ENCODE assay signal across 11 mouse cellular contexts in the genomic region with DNA sequence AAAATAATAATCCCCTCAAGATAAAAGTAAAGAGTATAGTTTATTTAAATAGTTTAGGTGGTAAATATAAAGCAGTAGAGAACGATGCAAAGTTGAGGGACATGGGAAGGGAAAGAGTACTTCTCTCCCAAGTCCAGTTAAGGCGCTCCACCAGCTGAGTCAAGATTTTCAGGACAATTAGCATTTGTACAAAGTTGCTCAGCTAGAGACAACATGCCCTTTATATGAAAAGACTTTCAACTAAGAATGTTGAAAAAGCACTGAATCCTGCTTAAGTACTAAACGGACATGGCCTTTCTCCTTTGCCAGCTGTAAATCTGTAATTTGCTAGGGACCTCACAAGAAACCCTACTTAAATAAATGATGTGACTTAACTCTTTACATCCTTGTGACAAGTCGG. TPM values are rescaled to one million over a fixed set of nuclear protein-coding genes. Genes with fewer than 3 reads are reported as not detected.
DNase-seq lines count a peak whose midpoint lies in the region; ATAC-seq and TF ChIP-seq lines count a peak whose summit lies in the region.
"Had no signal": no experiment of that assay in that cellular context is flagged by ENCODE, and none has a peak within 500 bp of the region (broad histone marks: within the 10 kb centered on the region; RNA-seq: fewer than 3 reads in every experiment).

No protein-coding gene starts in this region.

- 0 out of 2 replicates have a peak, but pooled peaks cover 5% of the 10 kb centered on the region for H3K4me1 ChIP-seq in kidney, embryonic 14.5 days (ENCODE audit: control insufficient read depth, insufficient read depth, low read length)
- no peaks in the 10 kb centered on the region for H3K4me1 ChIP-seq in brown adipose tissue, adult 24 weeks (ENCODE audit: control insufficient read depth, insufficient read depth, insufficient read length, low read length)
- peaks cover 11% of the 10 kb centered on the region for H3K4me1 ChIP-seq in hindbrain, embryonic 15.5 days (replicated peaks)
- peaks cover 4% of the 10 kb centered on the region; the same call in 1 of the 2 replicates for H3K4me1 ChIP-seq in midbrain, postnatal 0 days (ENCODE audit: insufficient read depth, low read length)

- peak overlapping the region; percentile 75 for H3K4me2 ChIP-seq in kidney, embryonic 14.5 days (replicated peaks; ENCODE audit: low read depth, low read length)
- peak overlapping the region; percentile 64 for H3K4me2 ChIP-seq in hindbrain, embryonic 15.5 days
- H3K4me2 ChIP-seq in midbrain, postnatal 0 days (ENCODE audit: low read depth, low read length, poor library complexity, severe bottlenecking) = peak overlapping the region; percentile 52

- TF ChIP-seq CTCF in midbrain, postnatal 0 days (IDR thresholded peaks at IDR 0.05) = no peak

- H3K9me3 ChIP-seq in kidney, embryonic 14.5 days (ENCODE audit: control insufficient read depth, low read length) = no peaks in the 10 kb centered on the region
- H3K9me3 ChIP-seq in hindbrain, embryonic 15.5 days = no peaks in the 10 kb centered on the region
- H3K9me3 ChIP-seq in midbrain, postnatal 0 days (ENCODE audit: low read length) = no peaks in the 10 kb centered on the region

- peak overlapping the region; percentile 96 for H3K27ac ChIP-seq in kidney, embryonic 14.5 days (ENCODE audit: low read depth, low read length)
- H3K27ac ChIP-seq in brown adipose tissue, adult 24 weeks (replicated peaks; ENCODE audit: low read depth, low read length) = peak overlapping the region; percentile 92; the same call in 1 of the 2 replicates
- H3K27ac ChIP-seq in hindbrain, embryonic 15.5 days (replicated peaks) = peak overlapping the region; percentile 95
- peak overlapping the region; percentile 95 for H3K27ac ChIP-seq in midbrain, postnatal 0 days (ENCODE audit: low read depth, low read length)

- no peaks in the 10 kb centered on the region for H3K36me3 ChIP-seq in kidney, embryonic 14.5 days (ENCODE audit: control insufficient read depth, insufficient read depth, low read length)
- H3K36me3 ChIP-seq in hindbrain, embryonic 15.5 days = no peaks in the 10 kb centered on the region
- no peaks in the 10 kb centered on the region for H3K36me3 ChIP-seq in midbrain, postnatal 0 days (ENCODE audit: insufficient read depth, low read length)

- 31% methylated on average over 4 of the region's 4 CpGs for WGBS in kidney, embryonic 14.5 days
- 43% methylated on average over 4 of the region's 4 CpGs for WGBS in hindbrain, embryonic 15.5 days
- 45% methylated on average over 4 of the region's 4 CpGs for WGBS in midbrain, postnatal 0 days

- H3K27me3 ChIP-seq in kidney, embryonic 14.5 days (ENCODE audit: control insufficient read depth, insufficient read depth, low read length) = no peaks in the 10 kb centered on the region
- H3K27me3 ChIP-seq in hindbrain, embryonic 15.5 days = no peaks in the 10 kb centered on the region
- no peaks in the 10 kb centered on the region for H3K27me3 ChIP-seq in midbrain, postnatal 0 days (ENCODE audit: insufficient read depth, low read length)

- peak overlapping the region; percentile 70 for H3K9ac ChIP-seq in kidney, embryonic 14.5 days (ENCODE audit: low read depth, low read length)
- peak overlapping the region; percentile 58 for H3K9ac ChIP-seq in hindbrain, embryonic 15.5 days
- peak overlapping the region; percentile 54 for H3K9ac ChIP-seq in midbrain, postnatal 0 days (replicated peaks; ENCODE audit: low read length, poor library complexity, severe bottlenecking)

- no peak for DNase-seq in kidney, postnatal 4 days
- DNase-seq in midbrain, postnatal 0 days (ENCODE audit: low spot score) = peak; percentile 29
- DNase-seq in right cerebral cortex, adult 18-20 months = no peak
- DNase-seq in adrenal gland, adult 2 months = no peak
- DNase-seq in right cerebral cortex, postnatal 14 days = no peak

- no peak for ATAC-seq in kidney, embryonic 14.5 days (ENCODE audit: low FRiP score, low TSS enrichment)
- ATAC-seq in hindbrain, embryonic 15.5 days (ENCODE audit: low FRiP score, low read depth) = no peak
- no peak for ATAC-seq in midbrain, postnatal 0 days (ENCODE audit: low FRiP score)

- H3K4me3 ChIP-seq in kidney, embryonic 14.5 days (ENCODE audit: low read length) = peak overlapping the region; percentile 67; the same call in 1 of the 2 replicates
- no peak overlapping the region for H3K4me3 ChIP-seq in brown adipose tissue, adult 24 weeks (ENCODE audit: insufficient read depth, low read depth, low read length)
- peak overlapping the region; percentile 54 for H3K4me3 ChIP-seq in hindbrain, embryonic 15.5 days
- H3K4me3 ChIP-seq in midbrain, postnatal 0 days (ENCODE audit: low read depth, low read length) = peak overlapping the region; percentile 53; the same call in 1 of the 2 replicates

RNA-seq across cellular contexts. Expression of a gene that starts 0.3 kb away (rescaled TPM):
- polyA plus RNA-seq in kidney, embryonic 14.5 days (2014; fragmentation: Nextera tagmentation; extraction: Ambion mirVana) = 13.8 and 16.8 TPM in 2 replicates
- 8.3 and 10.9 TPM in 2 replicates for polyA plus RNA-seq in brown adipose tissue, adult 24 weeks (2012; ENCODE audit: insufficient read depth, insufficient read length, missing spikeins)
- polyA plus RNA-seq in hindbrain, embryonic 15.5 days (2015; fragmentation: Nextera tagmentation; extraction: Ambion mirVana) = 20.1 and 20.8 TPM in 2 replicates
- 20.7 and 27.6 TPM in 2 replicates for total RNA-seq in midbrain, postnatal 0 days (2014; rRNA removed)
- polyA plus RNA-seq in midbrain, postnatal 0 days (2015; fragmentation: Nextera tagmentation; extraction: Ambion mirVana) = 16.2 and 17.5 TPM in 2 replicates
- 10 to 100 TPM; 17.1 to 18.1 TPM for total RNA-seq in adrenal gland, adult 2 months (2021)
- 26.5 and 31.0 TPM in 2 replicates for polyA plus RNA-seq in adrenal gland, adult 2 months (2012; rRNA removed)

RNA-seq across cellular contexts. Expression of a gene that starts 38.0 kb away (rescaled TPM):
- polyA plus RNA-seq in kidney, embryonic 14.5 days (2014; fragmentation: Nextera tagmentation; extraction: Ambion mirVana) = not detected in 2 replicates
- not detected in 2 replicates for polyA plus RNA-seq in brown adipose tissue, adult 24 weeks (2012; ENCODE audit: insufficient read depth, insufficient read length, missing spikeins)
- not detected in 2 replicates for polyA plus RNA-seq in hindbrain, embryonic 15.5 days (2015; fragmentation: Nextera tagmentation; extraction: Ambion mirVana)
- total RNA-seq in midbrain, postnatal 0 days (2014; rRNA removed) = not detected in 2 replicates
- not detected in 2 replicates for polyA plus RNA-seq in midbrain, postnatal 0 days (2015; fragmentation: Nextera tagmentation; extraction: Ambion mirVana)
- total RNA-seq in adrenal gland, adult 2 months (2021) = not detected
- polyA plus RNA-seq in adrenal gland, adult 2 months (2012; rRNA removed) = not detected in 2 replicates
- polyA plus RNA-seq: gonadal fat pad, adult 2 months; Patski; spleen, adult 2 months had no signal

RNA-seq across cellular contexts. Expression of a gene that starts 53.4 kb away (rescaled TPM):
- 0.60 and 1.7 TPM in 2 replicates for polyA plus RNA-seq in kidney, embryonic 14.5 days (2014; fragmentation: Nextera tagmentation; extraction: Ambion mirVana)
- polyA plus RNA-seq in brown adipose tissue, adult 24 weeks (2012; ENCODE audit: insufficient read depth, insufficient read length, missing spikeins) = not detected in 2 replicates
- 211 and 230 TPM in 2 replicates for polyA plus RNA-seq in hindbrain, embryonic 15.5 days (2015; fragmentation: Nextera tagmentation; extraction: Ambion mirVana)
- 571 and 599 TPM in 2 replicates for total RNA-seq in midbrain, postnatal 0 days (2014; rRNA removed)
- polyA plus RNA-seq in midbrain, postnatal 0 days (2015; fragmentation: Nextera tagmentation; extraction: Ambion mirVana) = 314 and 354 TPM in 2 replicates
- 1 to 10 TPM; 4.1 to 4.7 TPM for total RNA-seq in adrenal gland, adult 2 months (2021)
- polyA plus RNA-seq in adrenal gland, adult 2 months (2012; rRNA removed) = 1.0 and 1.9 TPM in 2 replicates
- polyA plus RNA-seq: Patski; spleen, adult 2 months had no signal

Comparison
In these comparisons a context has a peak if more than half of its experiments do, and no peak if none do; other contexts are left out.
1. RNA of a gene that starts 53.4 kb away (polyA plus RNA-seq): 314 to 354 TPM in midbrain, postnatal 0 days and 211 to 230 TPM in hindbrain, embryonic 15.5 days; 1.0 to 1.9 TPM in adrenal gland, adult 2 months, not detected in brown adipose tissue, adult 24 weeks and 0.60 to 1.7 TPM in kidney, embryonic 14.5 days; every median in the first group is over 10 times any median in the second.
2. Peak in every context shown above with its lines, with median percentiles within 50 percentile points of each other: H3K27ac ChIP-seq, H3K4me2 ChIP-seq and H3K9ac ChIP-seq.